Mouse (Mus musculus): ENCODE measurements around the gene Aph1a.
"Not testable (repeated sequence)": the region's sequence is repeated elsewhere in the genome, so short reads cannot be mapped to it uniquely, and the experiment has no call there.

- TF ChIP-seq POLR2A (IDR thresholded peaks at IDR 0.05; ENCODE audit: control insufficient read depth, low read depth, low read length); CTCF (IDR thresholded peaks at IDR 0.05; ENCODE audit: control insufficient read depth, insufficient read depth, insufficient replicate concordance, low read depth, low read length): not testable (repeated sequence)
These were observed at the start of gene Aph1a for GRCm38 (mm10) chr3:95893606-95894316.

Measured in testis, adult 2 months (tissue).